Mouse (Mus musculus): ENCODE results near the gene Rnf114. TPM values are rescaled to one million over a fixed set of nuclear protein-coding genes. Genes with fewer than 3 reads are reported as not detected.

Gene Rnf114
- polyA plus RNA-seq, 1 experiment from 2014 or later: 83.2 TPM

- H3K27me3 ChIP-seq (ENCODE audit: control insufficient read depth, insufficient read depth, low read length): no peaks in the 10 kb centered on the region
- WGBS: 96% methylated on average over 4 of the region's 4 CpGs
- H3K4me1 ChIP-seq (ENCODE audit: control insufficient read depth, insufficient read depth, low read length): no peaks in the 10 kb centered on the region
- no peaks in the 10 kb centered on the region for H3K9me3 ChIP-seq (ENCODE audit: control insufficient read depth, low read depth, low read length)
- no peak overlapping the region for H3K27ac ChIP-seq (ENCODE audit: low read length)
- peaks cover 74% of the 10 kb centered on the region for H3K36me3 ChIP-seq (ENCODE audit: control insufficient read depth, insufficient read depth, low read length)
- H3K4me2 ChIP-seq (replicated peaks; ENCODE audit: low read depth, low read length): no peak overlapping the region
- no peak overlapping the region for H3K9ac ChIP-seq (replicated peaks; ENCODE audit: low read depth, low read length)
- ATAC-seq (ENCODE audit: insufficient number of reproducible peaks, insufficient read depth, low FRiP score, low read depth): no peak
- no peak overlapping the region for H3K4me3 ChIP-seq (ENCODE audit: low read depth, low read length)
These were observed 22.2 kb downstream of the Rnf114 start for GRCm38 (mm10) chr2:167514641-167515040.

- ATAC-seq (ENCODE audit: insufficient number of reproducible peaks, insufficient read depth, low FRiP score, low read depth): no peak
- Histone ChIP-seq H3K27ac (ENCODE audit: low read length) (no peak overlapping the region), H3K27me3 (ENCODE audit: control insufficient read depth, insufficient read depth, low read length) (no peaks in the 10 kb centered on the region), H3K4me2 (replicated peaks; ENCODE audit: low read depth, low read length) (no peak overlapping the region), H3K4me1 (ENCODE audit: control insufficient read depth, insufficient read depth, low read length) (no peaks in the 10 kb centered on the region), H3K9me3 (ENCODE audit: control insufficient read depth, low read depth, low read length) (no peaks in the 10 kb centered on the region), H3K4me3 (ENCODE audit: low read depth, low read length) (no peak overlapping the region), H3K9ac (replicated peaks; ENCODE audit: low read depth, low read length) (no peak overlapping the region), H3K36me3 (ENCODE audit: control insufficient read depth, insufficient read depth, low read length) (peaks cover 65% of the 10 kb centered on the region)
- WGBS: 88% methylated on average over 5 of the region's 5 CpGs
These were observed 23.2 kb downstream of the Rnf114 start for GRCm38 (mm10) chr2:167515688-167516087.

GRCm38 (mm10) chr2:167519606-167520252, 27.3 kb downstream of the Rnf114 start:
- H3K36me3 ChIP-seq (ENCODE audit: control insufficient read depth, insufficient read depth, low read length): peaks cover 32% of the 10 kb centered on the region
- no peak overlapping the region for H3K4me3 ChIP-seq (ENCODE audit: low read depth, low read length)
- H3K4me2 ChIP-seq (replicated peaks; ENCODE audit: low read depth, low read length): no peak overlapping the region
- H3K9ac ChIP-seq (replicated peaks; ENCODE audit: low read depth, low read length): no peak overlapping the region
- no peaks in the 10 kb centered on the region for H3K27me3 ChIP-seq (ENCODE audit: control insufficient read depth, insufficient read depth, low read length)
- H3K4me1 ChIP-seq (ENCODE audit: control insufficient read depth, insufficient read depth, low read length): no peaks in the 10 kb centered on the region
- WGBS: 79% methylated on average over 5 of the region's 5 CpGs
- no peak overlapping the region for H3K27ac ChIP-seq (ENCODE audit: low read length)
- no peak for ATAC-seq (ENCODE audit: insufficient number of reproducible peaks, insufficient read depth, low FRiP score, low read depth)
- H3K9me3 ChIP-seq (ENCODE audit: control insufficient read depth, low read depth, low read length): no peaks in the 10 kb centered on the region

- Histone ChIP-seq H3K4me1 (ENCODE audit: control insufficient read depth, insufficient read depth, low read length) (no peaks in the 10 kb centered on the region), H3K27me3 (ENCODE audit: control insufficient read depth, insufficient read depth, low read length) (no peaks in the 10 kb centered on the region), H3K27ac (ENCODE audit: low read length) (no peak overlapping the region), H3K9ac (replicated peaks; ENCODE audit: low read depth, low read length) (no peak overlapping the region), H3K36me3 (ENCODE audit: control insufficient read depth, insufficient read depth, low read length) (no peaks in the 10 kb centered on the region), H3K4me3 (ENCODE audit: low read depth, low read length) (no peak overlapping the region), H3K9me3 (ENCODE audit: control insufficient read depth, low read depth, low read length) (no peaks in the 10 kb centered on the region), H3K4me2 (replicated peaks; ENCODE audit: low read depth, low read length) (no peak overlapping the region)
- 11% methylated on average over 5 of the region's 5 CpGs for WGBS
- ATAC-seq (ENCODE audit: insufficient number of reproducible peaks, insufficient read depth, low FRiP score, low read depth): no peak
These were observed 35.8 kb downstream of the Rnf114 start for GRCm38 (mm10) chr2:167528278-167528677.

GRCm38 (mm10) chr2:167529935-167530513, 37.6 kb downstream of the Rnf114 start:
- no peak for ATAC-seq (ENCODE audit: insufficient number of reproducible peaks, insufficient read depth, low FRiP score, low read depth)
- Histone ChIP-seq H3K27ac (ENCODE audit: low read length) (no peak overlapping the region), H3K36me3 (ENCODE audit: control insufficient read depth, insufficient read depth, low read length) (no peaks in the 10 kb centered on the region), H3K9ac (replicated peaks; ENCODE audit: low read depth, low read length) (no peak overlapping the region), H3K4me3 (ENCODE audit: low read depth, low read length) (no peak overlapping the region), H3K4me1 (ENCODE audit: control insufficient read depth, insufficient read depth, low read length) (no peaks in the 10 kb centered on the region), H3K4me2 (replicated peaks; ENCODE audit: low read depth, low read length) (no peak overlapping the region), H3K9me3 (ENCODE audit: control insufficient read depth, low read depth, low read length) (no peaks in the 10 kb centered on the region), H3K27me3 (ENCODE audit: control insufficient read depth, insufficient read depth, low read length) (no peaks in the 10 kb centered on the region)
- 51% methylated on average over 5 of the region's 5 CpGs for WGBS

GRCm38 (mm10) chr2:167530536-167530935, 38.1 kb downstream of the Rnf114 start:
- Histone ChIP-seq H3K27me3 (ENCODE audit: control insufficient read depth, insufficient read depth, low read length) (no peaks in the 10 kb centered on the region), H3K9me3 (ENCODE audit: control insufficient read depth, low read depth, low read length) (no peaks in the 10 kb centered on the region), H3K27ac (ENCODE audit: low read length) (no peak overlapping the region), H3K9ac (replicated peaks; ENCODE audit: low read depth, low read length) (no peak overlapping the region), H3K36me3 (ENCODE audit: control insufficient read depth, insufficient read depth, low read length) (no peaks in the 10 kb centered on the region), H3K4me1 (ENCODE audit: control insufficient read depth, insufficient read depth, low read length) (no peaks in the 10 kb centered on the region), H3K4me3 (ENCODE audit: low read depth, low read length) (no peak overlapping the region), H3K4me2 (replicated peaks; ENCODE audit: low read depth, low read length) (no peak overlapping the region)
- WGBS: 78% methylated on average over 4 of the region's 4 CpGs
- ATAC-seq (ENCODE audit: insufficient number of reproducible peaks, insufficient read depth, low FRiP score, low read depth): no peak

GRCm38 (mm10) chr2:167532131-167532530, 39.7 kb downstream of the Rnf114 start:
- no peak overlapping the region for H3K9ac ChIP-seq (replicated peaks; ENCODE audit: low read depth, low read length)
- no peak overlapping the region for H3K4me2 ChIP-seq (replicated peaks; ENCODE audit: low read depth, low read length)
- no peak for ATAC-seq (ENCODE audit: insufficient number of reproducible peaks, insufficient read depth, low FRiP score, low read depth)
- H3K27me3 ChIP-seq (ENCODE audit: control insufficient read depth, insufficient read depth, low read length): peaks cover 4% of the 10 kb centered on the region; the same call in 1 of the 2 replicates
- no peak overlapping the region for H3K4me3 ChIP-seq (ENCODE audit: low read depth, low read length)
- no peaks in the 10 kb centered on the region for H3K36me3 ChIP-seq (ENCODE audit: control insufficient read depth, insufficient read depth, low read length)
- H3K27ac ChIP-seq (ENCODE audit: low read length): no peak overlapping the region
- H3K9me3 ChIP-seq (ENCODE audit: control insufficient read depth, low read depth, low read length): no peaks in the 10 kb centered on the region
- 18% methylated on average over 13 of the region's 13 CpGs for WGBS
- H3K4me1 ChIP-seq (ENCODE audit: control insufficient read depth, insufficient read depth, low read length): no peaks in the 10 kb centered on the region

- Histone ChIP-seq H3K9me3 (ENCODE audit: control insufficient read depth, low read depth, low read length) (no peaks in the 10 kb centered on the region), H3K9ac (replicated peaks; ENCODE audit: low read depth, low read length) (no peak overlapping the region), H3K27me3 (ENCODE audit: control insufficient read depth, insufficient read depth, low read length) (peaks cover 8% of the 10 kb centered on the region), H3K4me2 (replicated peaks; ENCODE audit: low read depth, low read length) (no peak overlapping the region), H3K4me3 (ENCODE audit: low read depth, low read length) (no peak overlapping the region), H3K27ac (ENCODE audit: low read length) (no peak overlapping the region), H3K36me3 (ENCODE audit: control insufficient read depth, insufficient read depth, low read length) (no peaks in the 10 kb centered on the region), H3K4me1 (ENCODE audit: control insufficient read depth, insufficient read depth, low read length) (0 out of 2 replicates have a peak, but pooled peaks cover 5% of the 10 kb centered on the region)
- no peak for ATAC-seq (ENCODE audit: insufficient number of reproducible peaks, insufficient read depth, low FRiP score, low read depth)
These were observed 41.4 kb downstream of the Rnf114 start for GRCm38 (mm10) chr2:167533880-167534279.
